Comparison of ENCODE assay signal across 8 mouse cellular contexts in genomic region chr11:35769188-35769745, GRCm38 (mm10). TPM values are rescaled to one million over a fixed set of nuclear protein-coding genes. Genes with fewer than 3 reads are reported as not detected.
DNase-seq lines count a peak whose midpoint lies in the region; ATAC-seq and TF ChIP-seq lines count a peak whose summit lies in the region.

Pank3 (plus strand) TSS chr11:35769484.

- H3K4me3 ChIP-seq in forebrain, embryonic 10.5 days: peak within 1 kb of the TSS; percentile 96
- peak within 1 kb of the TSS; percentile 70 for H3K4me3 ChIP-seq in heart, embryonic 15.5 days
- H3K4me3 ChIP-seq in liver, embryonic 14.5 days (ENCODE audit: insufficient read depth in 1 of 2, low read depth in 2 of 2, low read length in 2 of 2): peak within 1 kb of the TSS; percentile 74 to 83
- peak within 1 kb of the TSS; percentile 96 for H3K4me3 ChIP-seq in neural tube, embryonic 11.5 days (ENCODE audit: low read depth, low read length)
- peak within 1 kb of the TSS; percentile 89 for H3K4me3 ChIP-seq in stomach, postnatal 0 days (ENCODE audit: low read depth, low read length)

- no peak for TF ChIP-seq CTCF in liver, embryonic 14.5 days (IDR thresholded peaks at IDR 0.05; ENCODE audit: low read depth)
- TF ChIP-seq CTCF in stomach, postnatal 0 days (IDR thresholded peaks at IDR 0.05; ENCODE audit: low read depth): peak; percentile 31; the same call in 1 of the 2 replicates

- H3K4me2 ChIP-seq in heart, embryonic 15.5 days: peak within 1 kb of the TSS; percentile 71
- peak within 1 kb of the TSS; percentile 69 for H3K4me2 ChIP-seq in liver, embryonic 14.5 days (ENCODE audit: low read depth)
- peak within 1 kb of the TSS; percentile 85 for H3K4me2 ChIP-seq in neural tube, embryonic 11.5 days (ENCODE audit: low read depth)
- peak within 1 kb of the TSS; percentile 62 for H3K4me2 ChIP-seq in stomach, postnatal 0 days (replicated peaks; ENCODE audit: low read depth)

- no peak for TF ChIP-seq EP300 in liver, embryonic 14.5 days (IDR thresholded peaks at IDR 0.05; ENCODE audit: low read depth)
- no peak for TF ChIP-seq EP300 in stomach, postnatal 0 days (optimal IDR thresholded peaks at IDR 0.05)

- DNase-seq in CD8-positive naive resting alpha-beta T cell, adult 2 months (ENCODE audit: low read depth in 2 of 2, low spot score in 2 of 2): peak; percentile 94 to 95
- peak; percentile 93 for DNase-seq in c-Kit-positive CD71-negative TER-119-negative erythroid progenitor cells, embryonic 14.5 days (ENCODE audit: low read depth)
- DNase-seq in forebrain, embryonic 10.5 days (ENCODE audit: extremely low spot score, low spot score): peak; percentile 97
- DNase-seq in kidney, postnatal 25 days: peak; percentile 97 to 99
- DNase-seq in liver, embryonic 14.5 days (ENCODE audit: low read depth in 3 of 3, low spot score in 3 of 3): peak; percentile 85 to 89 (median 86)
- DNase-seq in neural tube, embryonic 11.5 days (ENCODE audit: low spot score): peak; percentile 97
- peak; percentile 97 for DNase-seq in stomach, postnatal 0 days (ENCODE audit: low spot score)

- H3K36me3 ChIP-seq in forebrain, embryonic 10.5 days (replicated peaks): peaks cover 20% of the 10 kb centered on the region
- no peaks in the 10 kb centered on the region; the same call in 1 of the 2 replicates for H3K36me3 ChIP-seq in heart, embryonic 15.5 days
- no peaks in the 10 kb centered on the region for H3K36me3 ChIP-seq in liver, embryonic 14.5 days (replicated peaks; ENCODE audit: control insufficient read depth, insufficient read depth, low read depth)
- H3K36me3 ChIP-seq in neural tube, embryonic 11.5 days (ENCODE audit: control insufficient read depth, insufficient read depth, low read length): no peaks in the 10 kb centered on the region
- H3K36me3 ChIP-seq in stomach, postnatal 0 days (ENCODE audit: control insufficient read depth, insufficient read depth, low read length): no peaks in the 10 kb centered on the region

- H3K27ac ChIP-seq in forebrain, embryonic 10.5 days: peak within 1 kb of the TSS; percentile 99
- peak within 1 kb of the TSS; percentile 91 for H3K27ac ChIP-seq in heart, embryonic 15.5 days
- H3K27ac ChIP-seq in liver, embryonic 14.5 days: peak within 1 kb of the TSS; percentile 63
- peak within 1 kb of the TSS; percentile 89 for H3K27ac ChIP-seq in neural tube, embryonic 11.5 days (ENCODE audit: low read depth, low read length)
- peak within 1 kb of the TSS; percentile 93 for H3K27ac ChIP-seq in stomach, postnatal 0 days (replicated peaks)

- H3K4me1 ChIP-seq in forebrain, embryonic 10.5 days: peaks cover 21% of the 10 kb centered on the region
- peaks cover 10% of the 10 kb centered on the region for H3K4me1 ChIP-seq in heart, embryonic 15.5 days (replicated peaks)
- H3K4me1 ChIP-seq in liver, embryonic 14.5 days (replicated peaks; ENCODE audit: control insufficient read depth in 2 of 2, insufficient read depth in 2 of 2, low read length in 1 of 2): peaks cover 0 to 18% of the 10 kb centered on the region in 2 experiments
- peaks cover 10% of the 10 kb centered on the region; the same call in 1 of the 2 replicates for H3K4me1 ChIP-seq in neural tube, embryonic 11.5 days (ENCODE audit: control insufficient read depth, insufficient read depth, low read length)
- H3K4me1 ChIP-seq in stomach, postnatal 0 days (replicated peaks; ENCODE audit: control insufficient read depth, insufficient read depth): no peaks in the 10 kb centered on the region

- 0 out of 2 replicates have a peak, but pooled peaks cover 4% of the 10 kb centered on the region for H3K27me3 ChIP-seq in forebrain, embryonic 10.5 days (ENCODE audit: poor library complexity, severe bottlenecking)
- H3K27me3 ChIP-seq in heart, embryonic 15.5 days: no peaks in the 10 kb centered on the region
- H3K27me3 ChIP-seq in liver, embryonic 14.5 days (ENCODE audit: control insufficient read depth, insufficient read depth, low read length): no peaks in the 10 kb centered on the region
- no peaks in the 10 kb centered on the region for H3K27me3 ChIP-seq in neural tube, embryonic 11.5 days (ENCODE audit: control insufficient read depth, insufficient read depth, low read length)
- H3K27me3 ChIP-seq in stomach, postnatal 0 days (ENCODE audit: control insufficient read depth, insufficient read depth, low read length): no peaks in the 10 kb centered on the region

- H3K9me3 ChIP-seq in forebrain, embryonic 10.5 days: no peaks in the 10 kb centered on the region
- H3K9me3 ChIP-seq in heart, embryonic 15.5 days (replicated peaks): no peaks in the 10 kb centered on the region
- no peaks in the 10 kb centered on the region for H3K9me3 ChIP-seq in liver, embryonic 14.5 days (ENCODE audit: control insufficient read depth, low read length)
- no peaks in the 10 kb centered on the region for H3K9me3 ChIP-seq in neural tube, embryonic 11.5 days (ENCODE audit: control insufficient read depth, low read length)
- H3K9me3 ChIP-seq in stomach, postnatal 0 days (ENCODE audit: control insufficient read depth, low read length): no peaks in the 10 kb centered on the region

- H3K9ac ChIP-seq in heart, embryonic 15.5 days: peak within 1 kb of the TSS; percentile 86
- peak within 1 kb of the TSS; percentile 82 for H3K9ac ChIP-seq in liver, embryonic 14.5 days (replicated peaks)
- H3K9ac ChIP-seq in neural tube, embryonic 11.5 days (ENCODE audit: low read length): peak within 1 kb of the TSS; percentile 98
- peak within 1 kb of the TSS; percentile 92 for H3K9ac ChIP-seq in stomach, postnatal 0 days (ENCODE audit: low read length)

- ATAC-seq in heart, embryonic 15.5 days (replicated peaks; ENCODE audit: insufficient number of reproducible peaks, insufficient read depth, low FRiP score, low read depth): peak; percentile 100
- peak; percentile 94 for ATAC-seq in liver, embryonic 14.5 days (ENCODE audit: insufficient read depth)
- peak; percentile 99 for ATAC-seq in neural tube, embryonic 11.5 days (ENCODE audit: insufficient read depth, low FRiP score, low TSS enrichment)
- peak; percentile 100 for ATAC-seq in stomach, postnatal 0 days (ENCODE audit: low FRiP score, low TSS enrichment)

- 0% methylated on average over 50 of the region's 50 CpGs for WGBS in forebrain, embryonic 10.5 days
- 1% methylated on average over 46 of the region's 50 CpGs for WGBS in heart, embryonic 15.5 days
- under 1% methylated on average over 40 of the region's 50 CpGs for WGBS in liver, embryonic 14.5 days (ENCODE audit: insufficient replicate concordance)
- under 1% methylated on average over 42 of the region's 50 CpGs for whole genome bisulfite sequencing in neural tube, embryonic 11.5 days
- 1% methylated on average over 38 of the region's 50 CpGs for WGBS in stomach, postnatal 0 days

RNA-seq across cellular contexts. Expression of gene Pank3, which starts in this region (rescaled TPM):
- polyA plus RNA-seq in forebrain, embryonic 10.5 days (2016; fragmentation: Nextera tagmentation; extraction: Ambion mirVana): 12.0 and 13.4 TPM in 2 replicates
- polyA plus RNA-seq in heart, embryonic 15.5 days (2015; fragmentation: Nextera tagmentation; extraction: Ambion mirVana): 8.3 and 9.3 TPM in 2 replicates
- 3.1 and 4.0 TPM in 2 replicates for polyA plus RNA-seq in liver, embryonic 14.5 days (2012; rRNA removed)
- polyA plus RNA-seq in liver, embryonic 14.5 days (2014; fragmentation: Nextera tagmentation; extraction: Ambion mirVana): 4.4 and 5.8 TPM in 2 replicates
- polyA plus RNA-seq in neural tube, embryonic 11.5 days (2014; fragmentation: Nextera tagmentation; extraction: Ambion mirVana): 29.3 and 30.4 TPM in 2 replicates
- 8.7 and 10.4 TPM in 2 replicates for polyA plus RNA-seq in stomach, postnatal 0 days (2015; fragmentation: Nextera tagmentation; extraction: Ambion mirVana)

Comparison
In these comparisons a context has a peak if more than half of its experiments do, and no peak if none do; other contexts are left out.
1. Peak in every context shown above with its lines: DNase-seq, ATAC-seq, H3K4me3 ChIP-seq and H3K27ac ChIP-seq.